Mouse (Mus musculus) T-helper 2 cell (primary cell): ENCODE data around the gene Fam171a1.

Experiments
- in situ Hi-C: fragments of 300-600 bp; cut with MboI, MseI; formaldehyde crosslinking; loops from one replicate; pipeline ENCODE4 v1.15.1; 2025; ENCODE audit warnings: high pct_unique_total_duplicates

Fam171a1 gene

DNA sequence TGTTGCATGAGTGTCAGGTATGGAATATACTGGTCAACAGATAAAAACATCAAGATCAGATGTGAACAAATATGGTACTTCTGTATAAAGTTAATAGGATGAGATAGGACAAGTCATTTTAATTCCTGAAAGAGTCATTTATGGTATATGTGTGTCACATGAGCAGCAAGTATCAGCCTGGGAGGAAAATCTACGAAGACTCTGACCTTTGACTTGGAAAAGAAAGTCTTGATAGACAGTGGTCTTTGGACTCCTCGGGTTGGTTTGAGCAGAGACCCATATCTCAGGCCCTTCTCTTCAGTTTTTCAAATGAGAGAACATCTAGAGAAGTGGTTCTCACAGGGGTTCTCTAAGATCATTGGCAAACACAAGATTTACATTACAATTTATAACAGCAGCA, 137.3 kb downstream of the Fam171a1 start:
- in situ Hi-C loops = no loop called here

DNA sequence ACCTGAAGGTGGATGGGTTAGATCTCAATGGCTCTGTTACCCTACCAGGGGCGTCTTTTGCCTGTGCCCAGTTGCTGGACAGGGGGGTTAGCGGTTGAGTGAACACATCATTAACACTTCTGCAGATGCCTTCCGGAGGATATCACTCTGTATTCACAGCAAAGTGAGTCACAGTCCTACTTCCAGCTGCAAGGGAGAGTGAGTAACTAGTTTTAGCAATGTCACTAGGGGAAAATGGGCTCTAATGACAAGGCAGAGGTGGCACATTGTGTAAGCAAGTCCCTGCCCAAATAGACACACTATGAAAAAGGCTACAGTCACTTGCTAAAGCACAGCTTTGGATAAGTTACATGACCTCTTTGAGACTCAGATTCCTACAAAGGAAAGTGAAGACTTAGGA, 152.4 kb downstream of the Fam171a1 start:
- in situ Hi-C loops = no loop called here

DNA sequence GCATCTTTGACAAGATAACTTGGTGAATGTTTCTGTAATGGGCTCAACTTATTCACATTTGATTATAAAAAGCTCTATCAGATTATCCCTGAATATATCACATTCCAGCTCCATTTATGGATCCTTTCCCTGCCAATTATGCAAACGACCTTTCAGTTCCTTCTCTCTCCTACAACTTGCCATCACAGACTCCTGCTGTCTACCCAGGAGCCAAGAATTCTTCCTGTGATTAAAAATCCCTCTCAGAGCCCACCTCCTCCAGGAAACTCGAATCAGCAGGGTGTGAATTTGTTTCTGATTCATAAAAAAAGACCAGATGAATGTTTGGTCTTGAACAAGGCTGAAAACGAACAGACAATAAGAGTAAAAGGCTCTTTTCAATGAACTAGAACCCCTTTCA, 153.9 kb downstream of the Fam171a1 start:
- in situ Hi-C loops = no loop called here

DNA sequence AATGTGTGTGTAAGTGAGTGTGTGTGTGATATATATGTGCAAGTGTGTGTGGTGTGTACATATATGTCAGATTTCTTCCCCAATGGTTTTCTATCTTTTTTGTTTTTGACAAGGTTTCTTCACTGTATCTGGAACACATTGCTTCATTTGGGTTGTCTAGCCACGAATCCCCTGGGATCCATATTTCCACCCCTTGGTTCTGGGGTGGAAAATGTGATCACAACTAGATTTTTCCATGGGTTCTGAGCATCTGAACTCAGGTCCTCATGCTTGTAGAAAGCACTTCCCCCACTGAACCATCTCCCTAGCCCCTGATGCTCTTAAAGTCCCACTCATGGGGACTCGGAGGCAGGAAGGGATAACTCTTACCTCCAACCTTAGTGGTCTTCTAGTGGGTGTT, 159.3 kb downstream of the Fam171a1 start:
- in situ Hi-C loops = no loop called here

DNA sequence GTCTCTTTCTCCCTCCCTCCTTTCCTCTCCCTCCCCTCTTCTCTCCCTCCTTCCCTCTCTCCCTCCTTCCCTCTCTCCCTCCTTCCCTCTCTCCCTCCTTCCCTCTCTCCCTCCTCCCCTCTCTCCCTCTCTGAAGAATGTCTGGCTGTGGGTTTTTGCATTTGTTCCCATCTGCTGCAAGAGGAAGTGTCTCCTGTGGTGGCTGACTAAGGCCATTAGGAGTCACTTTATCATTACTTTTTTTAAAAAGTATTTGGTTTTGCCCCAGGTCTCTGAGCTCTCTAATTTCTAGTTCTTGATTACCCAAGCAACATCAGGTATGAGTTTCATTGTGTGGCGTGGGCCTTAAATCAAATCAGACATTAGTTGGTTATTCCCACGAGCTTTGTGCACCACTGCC, 162.1 kb downstream of the Fam171a1 start:
- in situ Hi-C loops = no loop called here
